Mouse (Mus musculus) macrophage (primary cell): ENCODE results near the gene Il34. TPM values are rescaled to one million over a fixed set of nuclear protein-coding genes. Genes with fewer than 3 reads are reported as not detected.

Source experiments
- H3K27ac ChIP-seq: fragments of 350-480 bp; formaldehyde crosslinking; 2 replicates; pipeline ENCODE4 v1.9.0; 2021
- H3K36me3 ChIP-seq: fragments of 350-480 bp; formaldehyde crosslinking; 2 replicates; pipeline ENCODE4 v1.9.0; 2021; ENCODE audit errors: inconsistent target
- H3K4me3 ChIP-seq: fragments of 350-480 bp; formaldehyde crosslinking; 2 replicates; pipeline ENCODE4 v1.9.0; 2021; ENCODE audit errors: inconsistent target
- H3K79me2 ChIP-seq: fragments of 350-480 bp; formaldehyde crosslinking; 2 replicates; pipeline ENCODE4 v1.9.0; 2021; ENCODE audit errors: inconsistent target
- WGBS: methylation state at CpG from one replicate; pipeline ENCODE4 v1.1.7; 2026; ENCODE audit warnings: inconsistent platforms; ENCODE audit not compliant: missing documents; 5-methylcytosine and 5-hydroxymethylcytosine counted together
- polyA plus RNA-seq: library from polyadenylated mRNA; stranded (reverse); fragments of 250-400 nt; gene quantifications from 3 replicates; pipeline ENCODE4 v1.2.4, GENCODE M21; 2018; ENCODE audit warnings: inconsistent platforms
- total RNA-seq, 78 experiments: library from RNA; depleted of rRNA; stranded (reverse); fragments of 250-400 nt; gene quantifications; 1 replicate in 9 of 78; 2 replicates in 24 of 78; 3 replicates in 43 of 78; 4 replicates in 2 of 78; pipeline ENCODE4 v1.2.4; 2018; ENCODE audit warnings: inconsistent platforms in 56 of 78

Il34 gene
- total RNA-seq (2018; cell fraction: chromatin; rRNA removed): not detected
- total RNA-seq (2018; cell fraction: cytosol; rRNA removed): under 1 TPM in 1 of 26 experiments, not detected in 25; 0.15 TPM
- total RNA-seq (2018; cell fraction: nucleus; rRNA removed): not detected
- polyA plus RNA-seq: not detected in 3 replicates

- Histone ChIP-seq H3K36me3 (peaks cover 13% of the 10 kb centered on the region; the same call in 1 of the 2 replicates), H3K4me3 (no peak within 1 kb of the TSS), H3K79me2 (no peaks in the 10 kb centered on the region), H3K27ac (no peak within 1 kb of the TSS)
- 55% methylated on average over 12 of the region's 12 CpGs for WGBS
Measured at GRCm38 (mm10) chr8:110805669-110806068, at the start of gene Il34. Gene Il34, minus strand, starts transcription at chr8:110805924.

- Histone ChIP-seq H3K27ac (no peak overlapping the region), H3K4me3 (no peak overlapping the region), H3K36me3 (peaks cover 63% of the 10 kb centered on the region), H3K79me2 (peaks cover 34% of the 10 kb centered on the region)
- 91% methylated on average over 10 of the region's 10 CpGs for WGBS
Measured at GRCm38 (mm10) chr8:110851186-110851585, 45.5 kb upstream of the Il34 start.

GRCm38 (mm10) chr8:110847645-110848495, 42.1 kb upstream of the Il34 start:
- Histone ChIP-seq H3K27ac (peak overlapping the region; percentile 84), H3K4me3 (peak overlapping the region; percentile 100), H3K36me3 (peaks cover 52% of the 10 kb centered on the region), H3K79me2 (peaks cover 67% of the 10 kb centered on the region)
- WGBS: 65% methylated on average over 14 of the region's 14 CpGs

GRCm38 (mm10) chr8:110847171-110847549, 41.4 kb upstream of the Il34 start:
- Histone ChIP-seq H3K36me3 (peaks cover 52% of the 10 kb centered on the region), H3K27ac (peak overlapping the region; percentile 84), H3K4me3 (peak overlapping the region; percentile 100), H3K79me2 (peaks cover 74% of the 10 kb centered on the region)
- whole genome bisulfite sequencing: 0% methylated on average over 13 of the region's 13 CpGs

GRCm38 (mm10) chr8:110846405-110847170, 40.9 kb upstream of the Il34 start, which contains the start of the genes Cog4 and Sf3b3:
Gene Cog4, plus strand, starts transcription at chr8:110846600.
Gene Sf3b3, minus strand, starts transcription at chr8:110846787.
- 1% methylated on average over 53 of the region's 53 CpGs for WGBS
- H3K4me3 ChIP-seq: peak within 1 kb of the TSS; percentile 100
- H3K27ac ChIP-seq: peak within 1 kb of the TSS; percentile 84
- peaks cover 80% of the 10 kb centered on the region for H3K79me2 ChIP-seq
- H3K36me3 ChIP-seq: peaks cover 52% of the 10 kb centered on the region

- Histone ChIP-seq H3K4me3 (peak overlapping the region; percentile 100), H3K79me2 (peaks cover 86% of the 10 kb centered on the region), H3K27ac (peak overlapping the region; percentile 84), H3K36me3 (peaks cover 52% of the 10 kb centered on the region)
- under 1% methylated on average over 17 of the region's 17 CpGs for WGBS
Measured at GRCm38 (mm10) chr8:110845821-110846404, 40.2 kb upstream of the Il34 start.

- 56% methylated on average over 2 of the region's 3 CpGs for WGBS
- H3K27ac ChIP-seq: no peak overlapping the region
- peaks cover 96% of the 10 kb centered on the region for H3K79me2 ChIP-seq
- H3K36me3 ChIP-seq: peaks cover 52% of the 10 kb centered on the region
- peak overlapping the region; percentile 100; the same call in 1 of the 2 replicates for H3K4me3 ChIP-seq
Measured at GRCm38 (mm10) chr8:110844941-110845340, 39.2 kb upstream of the Il34 start.

- Histone ChIP-seq H3K36me3 (peaks cover 59% of the 10 kb centered on the region), H3K79me2 (peaks cover 98% of the 10 kb centered on the region), H3K4me3 (no peak overlapping the region), H3K27ac (no peak overlapping the region)
- WGBS: 87% methylated on average over 5 of the region's 5 CpGs
Measured at GRCm38 (mm10) chr8:110843207-110843606, 37.5 kb upstream of the Il34 start.

GRCm38 (mm10) chr8:110842012-110842574, 36.4 kb upstream of the Il34 start:
- Histone ChIP-seq H3K27ac (no peak overlapping the region), H3K4me3 (no peak overlapping the region), H3K36me3 (peaks cover 70% of the 10 kb centered on the region), H3K79me2 (peaks cover 98% of the 10 kb centered on the region)
- 76% methylated on average over 3 of the region's 3 CpGs for WGBS

GRCm38 (mm10) chr8:110831956-110832355, 26.2 kb upstream of the Il34 start:
- no peak overlapping the region for H3K4me3 ChIP-seq
- peaks cover 99% of the 10 kb centered on the region for H3K79me2 ChIP-seq
- WGBS: 87% methylated on average over 3 of the region's 3 CpGs
- H3K36me3 ChIP-seq: peaks cover 81% of the 10 kb centered on the region
- no peak overlapping the region for H3K27ac ChIP-seq

GRCm38 (mm10) chr8:110828511-110828910, 22.8 kb upstream of the Il34 start:
- peaks cover 91% of the 10 kb centered on the region for H3K79me2 ChIP-seq
- peaks cover 77% of the 10 kb centered on the region for H3K36me3 ChIP-seq
- H3K4me3 ChIP-seq: no peak overlapping the region
- 82% methylated on average over 3 of the region's 3 CpGs for WGBS
- no peak overlapping the region for H3K27ac ChIP-seq

- Histone ChIP-seq H3K79me2 (peaks cover 82% of the 10 kb centered on the region), H3K4me3 (no peak overlapping the region), H3K36me3 (peaks cover 89% of the 10 kb centered on the region), H3K27ac (peak overlapping the region; percentile 34)
- 82% methylated on average over 1 of the region's 1 CpGs for WGBS
Measured at GRCm38 (mm10) chr8:110824861-110825260, 19.1 kb upstream of the Il34 start.

GRCm38 (mm10) chr8:110821960-110822359, 16.2 kb upstream of the Il34 start:
- Histone ChIP-seq H3K36me3 (peaks cover 94% of the 10 kb centered on the region), H3K27ac (no peak overlapping the region), H3K79me2 (peaks cover 53% of the 10 kb centered on the region), H3K4me3 (no peak overlapping the region)
- 85% methylated on average over 3 of the region's 3 CpGs for WGBS

GRCm38 (mm10) chr8:110820257-110820656, 14.5 kb upstream of the Il34 start:
- WGBS: 87% methylated on average over 2 of the region's 2 CpGs

More at GRCm38 (mm10) chr8:110820257-110820656, 14.5 kb upstream of the Il34 start:
- Histone ChIP-seq H3K79me2 (peaks cover 40% of the 10 kb centered on the region), H3K4me3 (no peak overlapping the region), H3K36me3 (peaks cover 93% of the 10 kb centered on the region), H3K27ac (no peak overlapping the region)
